Comparison of ENCODE assay signal across 9 mouse cellular contexts in the genomic region with DNA sequence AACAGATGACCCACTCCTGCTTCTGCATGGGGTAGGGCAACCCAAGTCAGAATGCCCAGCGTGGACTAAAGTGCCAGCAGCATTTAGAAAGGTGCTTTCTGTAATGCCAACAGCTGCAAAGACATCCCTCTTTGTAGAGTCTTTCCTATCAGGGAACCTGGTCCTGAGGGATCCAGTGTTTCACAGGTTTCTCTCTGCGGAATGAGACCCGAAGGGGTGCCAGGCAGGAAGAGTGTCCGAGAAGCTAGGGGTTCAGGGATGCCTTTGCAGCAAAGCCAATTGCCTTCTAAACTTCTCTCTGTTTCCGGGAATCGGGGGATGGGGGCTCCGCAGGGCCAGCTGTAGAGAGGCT. TPM values are rescaled to one million over a fixed set of nuclear protein-coding genes. Genes with fewer than 3 reads are reported as not detected.
A peak's percentile ranks its signal among the peaks of the same experiment; 100 is the strongest.
DNase-seq lines count a peak whose midpoint lies in the region; ATAC-seq and TF ChIP-seq lines count a peak whose summit lies in the region.
"Had no signal": no experiment of that assay in that cellular context is flagged by ENCODE, and none has a peak within 500 bp of the region (broad histone marks: within the 10 kb centered on the region; RNA-seq: fewer than 3 reads in every experiment).

No protein-coding gene starts in this region.

- no peak for ATAC-seq in forebrain, embryonic 12.5 days (ENCODE audit: low FRiP score)
- no peak for ATAC-seq in intestine, embryonic 14.5 days (replicated peaks; ENCODE audit: low FRiP score, low TSS enrichment, low read depth)
- ATAC-seq in neural tube, embryonic 12.5 days (ENCODE audit: low FRiP score, low read depth): no peak

- peak overlapping the region; percentile 85 for H3K4me2 ChIP-seq in forebrain, embryonic 12.5 days
- H3K4me2 ChIP-seq in intestine, embryonic 14.5 days (ENCODE audit: low read length): peak overlapping the region; percentile 47
- H3K4me2 ChIP-seq in neural tube, embryonic 12.5 days (replicated peaks): peak overlapping the region; percentile 73

- peak overlapping the region; percentile 33 for H3K9ac ChIP-seq in forebrain, embryonic 12.5 days
- no peak overlapping the region for H3K9ac ChIP-seq in intestine, embryonic 14.5 days (ENCODE audit: low read length)
- peak overlapping the region; percentile 57 for H3K9ac ChIP-seq in neural tube, embryonic 12.5 days

- TF ChIP-seq CTCF in left cerebral cortex, adult 2 months (IDR thresholded peaks at IDR 0.05): no peak

- peak overlapping the region; percentile 60 for H3K4me3 ChIP-seq in left cerebral cortex, adult 2 months
- peak overlapping the region; percentile 48 for H3K4me3 ChIP-seq in forebrain, embryonic 12.5 days (replicated peaks)
- no peak overlapping the region for H3K4me3 ChIP-seq in intestine, embryonic 14.5 days (ENCODE audit: low read depth, low read length)
- peak overlapping the region; percentile 41 for H3K4me3 ChIP-seq in neural tube, embryonic 12.5 days

- intact Hi-C loops in left cerebral cortex, adult 2 months (cut with DNase I): no loop called here

- peak overlapping the region; percentile 97 for H3K27ac ChIP-seq in left cerebral cortex, adult 2 months
- H3K27ac ChIP-seq in forebrain, embryonic 12.5 days: no peak overlapping the region
- no peak overlapping the region for H3K27ac ChIP-seq in intestine, embryonic 14.5 days (ENCODE audit: low read depth)
- H3K27ac ChIP-seq in neural tube, embryonic 12.5 days: no peak overlapping the region

- H3K9me3 ChIP-seq in forebrain, embryonic 12.5 days: no peaks in the 10 kb centered on the region
- no peaks in the 10 kb centered on the region for H3K9me3 ChIP-seq in intestine, embryonic 14.5 days (ENCODE audit: control insufficient read depth, low read length)
- no peaks in the 10 kb centered on the region for H3K9me3 ChIP-seq in neural tube, embryonic 12.5 days

- H3K27me3 ChIP-seq in forebrain, embryonic 12.5 days: peaks cover 54% of the 10 kb centered on the region
- H3K27me3 ChIP-seq in intestine, embryonic 14.5 days (replicated peaks; ENCODE audit: control insufficient read depth, insufficient read depth, low read length): peaks cover 44% of the 10 kb centered on the region
- peaks cover 35% of the 10 kb centered on the region for H3K27me3 ChIP-seq in neural tube, embryonic 12.5 days (replicated peaks)

- DNase-seq in left cerebral cortex, adult 2 months (ENCODE audit: extremely low spot score in 1 of 2, low spot score in 2 of 2): no peak
- DNase-seq in left cerebral cortex, adult 18-20 months (ENCODE audit: low spot score in 2 of 2): no peak
- no peak for DNase-seq in intestine, embryonic 14.5 days (ENCODE audit: low spot score)
- DNase-seq in spleen, postnatal 14 days (ENCODE audit: low spot score in 2 of 2): no peak
- DNase-seq in embryo, embryonic 10.5 days (ENCODE audit: low spot score): no peak
- no peak for DNase-seq in urinary bladder, postnatal 4 days (ENCODE audit: low spot score in 2 of 2)
- DNase-seq: gastrocnemius, postnatal 25 days had no signal

- 19% methylated on average over 7 of the region's 7 CpGs for WGBS in forebrain, embryonic 12.5 days
- WGBS in intestine, embryonic 14.5 days: 14% methylated on average over 7 of the region's 7 CpGs
- WGBS in neural tube, embryonic 12.5 days: 17% methylated on average over 7 of the region's 7 CpGs

- H3K36me3 ChIP-seq in forebrain, embryonic 12.5 days (replicated peaks): no peaks in the 10 kb centered on the region
- no peaks in the 10 kb centered on the region for H3K36me3 ChIP-seq in intestine, embryonic 14.5 days (ENCODE audit: control insufficient read depth, insufficient read depth, low read length)
- no peaks in the 10 kb centered on the region for H3K36me3 ChIP-seq in neural tube, embryonic 12.5 days

- peaks cover 8% of the 10 kb centered on the region for H3K4me1 ChIP-seq in forebrain, embryonic 12.5 days
- no peaks in the 10 kb centered on the region for H3K4me1 ChIP-seq in intestine, embryonic 14.5 days (replicated peaks; ENCODE audit: control insufficient read depth, insufficient read depth, low read length)
- peaks cover 9% of the 10 kb centered on the region for H3K4me1 ChIP-seq in neural tube, embryonic 12.5 days

RNA-seq across cellular contexts. Expression of gene Cplx1, which starts 0.7 kb away (rescaled TPM):
- 100 to 1,000 TPM; 713 to 727 TPM for total RNA-seq in left cerebral cortex, adult 2 months (2021)
- 100 to 1,000 TPM; 674 to 788 TPM for total RNA-seq in left cerebral cortex, adult 18-20 months (2021)
- 12.3 and 12.5 TPM in 2 replicates for polyA plus RNA-seq in forebrain, embryonic 12.5 days (2016; fragmentation: Nextera tagmentation; extraction: Ambion mirVana)
- polyA plus RNA-seq in intestine, embryonic 14.5 days (2014; fragmentation: Nextera tagmentation; extraction: Ambion mirVana): 3.1 and 3.2 TPM in 2 replicates
- 37.4 and 41.3 TPM in 2 replicates for polyA plus RNA-seq in neural tube, embryonic 12.5 days (2016; fragmentation: Nextera tagmentation; extraction: Ambion mirVana)
- total RNA-seq: gastrocnemius, postnatal 25 days had no signal
